Mouse (Mus musculus) thymus, adult 2 months (tissue): ENCODE measurements around the gene Snd1. TPM values are rescaled to one million over a fixed set of nuclear protein-coding genes. Genes with fewer than 3 reads are reported as not detected.
A peak's percentile ranks its signal among the peaks of the same experiment; 100 is the strongest.

ENCODE experiments used
- DNase-seq: peaks from one replicate; pipeline ENCODE4 v3.0.0; 2021
- H3K27ac ChIP-seq: fragments of 200-500 bp; 2 replicates; pipeline ENCODE4 v1.5.1; 2012; ENCODE audit warnings: low read length, control low read depth; ENCODE audit not compliant: control insufficient read depth, insufficient read depth
- H3K27me3 ChIP-seq: fragments of 200-500 bp; 2 replicates; pipeline ENCODE4 v1.6.1; 2012; ENCODE audit warnings: mild to moderate bottlenecking, low read length, moderate library complexity, mixed read lengths; ENCODE audit not compliant: control insufficient read depth, insufficient read depth
- H3K36me3 ChIP-seq: fragments of 200-500 bp; 2 replicates; pipeline ENCODE4 v1.6.1; 2012; ENCODE audit warnings: mild to moderate bottlenecking, low read length, moderate library complexity; ENCODE audit not compliant: control insufficient read depth, insufficient read depth
- H3K4me1 ChIP-seq: fragments of 200-500 bp; replicated peaks from 2 replicates; pipeline ENCODE4 v1.6.1; 2012; ENCODE audit warnings: low read length; ENCODE audit not compliant: control insufficient read depth, insufficient read depth
- H3K4me3 ChIP-seq: fragments of 200-500 bp; 2 replicates; pipeline ENCODE4 v1.5.1; 2012; ENCODE audit warnings: mild to moderate bottlenecking, low read length, control low read depth, moderate library complexity; ENCODE audit not compliant: control insufficient read depth, insufficient read depth
- CTCF ChIP-seq: fragments of 200-500 bp; IDR thresholded peaks from 2 replicates; pipeline ENCODE4 v1.5.1; 2012; ENCODE audit warnings: mild to moderate bottlenecking, control low read depth, low read length, moderate library complexity, borderline replicate concordance; ENCODE audit not compliant: control insufficient read depth, poor library complexity, insufficient read depth; ENCODE audit errors: extremely low read depth
- POLR2A ChIP-seq: fragments of 200-500 bp; IDR thresholded peaks from 2 replicates; pipeline ENCODE4 v1.6.1; 2012; ENCODE audit warnings: mild to moderate bottlenecking, low read length, control low read depth, moderate library complexity; ENCODE audit not compliant: control insufficient read depth, poor library complexity, insufficient read depth; ENCODE audit errors: extremely low read depth
- WGBS: fragments of 180-500 bp; shearing (Covaris S2); methylation state at CpG from one replicate; pipeline ENCODE4 v1.1.7; 2018; 5-methylcytosine and 5-hydroxymethylcytosine counted together
- polyA plus RNA-seq: library from polyadenylated mRNA; depleted of rRNA; stranded (reverse); fragments of >200 nt; gene quantifications from 2 replicates; pipeline ENCODE4 v1.2.3, GENCODE M21; 2012

Gene Snd1
- polyA plus RNA-seq, 1 experiment = 79.3 TPM

GRCm38 (mm10) chr6:28576356-28577264 is 101.7 kb downstream of the Snd1 start:
- no peak overlapping the region for H3K4me3 ChIP-seq
- no peaks in the 10 kb centered on the region for H3K27me3 ChIP-seq
- WGBS = 90% methylated on average over 14 of the region's 14 CpGs
- no peak overlapping the region for H3K27ac ChIP-seq
- no peaks in the 10 kb centered on the region for H3K4me1 ChIP-seq
- no peaks in the 10 kb centered on the region for H3K36me3 ChIP-seq
- TF ChIP-seq CTCF (no peak), POLR2A (no peak)
- no peak for DNase-seq

GRCm38 (mm10) chr6:28582847-28583246 is 107.9 kb downstream of the Snd1 start:
- no peak for DNase-seq
- no peak overlapping the region for H3K27ac ChIP-seq
- H3K27me3 ChIP-seq = no peaks in the 10 kb centered on the region
- over 99% methylated on average over 3 of the region's 3 CpGs for WGBS
- no peaks in the 10 kb centered on the region for H3K36me3 ChIP-seq
- no peak for TF ChIP-seq CTCF
- no peak for TF ChIP-seq POLR2A
- H3K4me3 ChIP-seq = no peak overlapping the region
- no peaks in the 10 kb centered on the region for H3K4me1 ChIP-seq

GRCm38 (mm10) chr6:28583399-28583798 is 108.5 kb downstream of the Snd1 start:
- DNase-seq = no peak
- Histone ChIP-seq H3K27me3 (no peaks in the 10 kb centered on the region), H3K4me1 (peaks cover 2% of the 10 kb centered on the region; the same call in 1 of the 2 replicates), H3K4me3 (no peak overlapping the region), H3K36me3 (no peaks in the 10 kb centered on the region), H3K27ac (no peak overlapping the region)
- TF ChIP-seq POLR2A (no peak), CTCF (no peak)
- 92% methylated on average over 2 of the region's 2 CpGs for WGBS

GRCm38 (mm10) chr6:28586806-28587205 is 111.9 kb downstream of the Snd1 start:
- H3K4me3 ChIP-seq = no peak overlapping the region
- DNase-seq = no peak
- 94% methylated on average over 3 of the region's 3 CpGs for WGBS
- no peaks in the 10 kb centered on the region for H3K27me3 ChIP-seq
- TF ChIP-seq POLR2A = no peak
- no peak for TF ChIP-seq CTCF
- H3K27ac ChIP-seq = no peak overlapping the region
- no peaks in the 10 kb centered on the region for H3K36me3 ChIP-seq
- peaks cover 2% of the 10 kb centered on the region; the same call in 1 of the 2 replicates for H3K4me1 ChIP-seq

GRCm38 (mm10) chr6:28588494-28589171 is 113.7 kb downstream of the Snd1 start:
- Histone ChIP-seq H3K36me3 (no peaks in the 10 kb centered on the region), H3K27me3 (no peaks in the 10 kb centered on the region), H3K4me3 (no peak overlapping the region), H3K27ac (no peak overlapping the region), H3K4me1 (peaks cover 2% of the 10 kb centered on the region; the same call in 1 of the 2 replicates)
- 8% methylated on average over 5 of the region's 5 CpGs for WGBS
- DNase-seq = peak; percentile 40
- no peak for TF ChIP-seq CTCF
- TF ChIP-seq POLR2A = no peak

GRCm38 (mm10) chr6:28592323-28592893 is 117.5 kb downstream of the Snd1 start:
- Histone ChIP-seq H3K4me3 (no peak overlapping the region), H3K36me3 (no peaks in the 10 kb centered on the region), H3K27me3 (no peaks in the 10 kb centered on the region), H3K27ac (no peak overlapping the region), H3K4me1 (peaks cover 2% of the 10 kb centered on the region; the same call in 1 of the 2 replicates)
- TF ChIP-seq CTCF = no peak
- no peak for TF ChIP-seq POLR2A
- 98% methylated on average over 3 of the region's 3 CpGs for WGBS
- DNase-seq = no peak
